Mouse (Mus musculus): ENCODE measurements at regions not wholly inside any gene's neighbourhood (a gene's known extent, or its start where the extent isn't known, plus 50 kb on each side); places are given as distances from the start of the nearest gene placed in this dataset.

DNA sequence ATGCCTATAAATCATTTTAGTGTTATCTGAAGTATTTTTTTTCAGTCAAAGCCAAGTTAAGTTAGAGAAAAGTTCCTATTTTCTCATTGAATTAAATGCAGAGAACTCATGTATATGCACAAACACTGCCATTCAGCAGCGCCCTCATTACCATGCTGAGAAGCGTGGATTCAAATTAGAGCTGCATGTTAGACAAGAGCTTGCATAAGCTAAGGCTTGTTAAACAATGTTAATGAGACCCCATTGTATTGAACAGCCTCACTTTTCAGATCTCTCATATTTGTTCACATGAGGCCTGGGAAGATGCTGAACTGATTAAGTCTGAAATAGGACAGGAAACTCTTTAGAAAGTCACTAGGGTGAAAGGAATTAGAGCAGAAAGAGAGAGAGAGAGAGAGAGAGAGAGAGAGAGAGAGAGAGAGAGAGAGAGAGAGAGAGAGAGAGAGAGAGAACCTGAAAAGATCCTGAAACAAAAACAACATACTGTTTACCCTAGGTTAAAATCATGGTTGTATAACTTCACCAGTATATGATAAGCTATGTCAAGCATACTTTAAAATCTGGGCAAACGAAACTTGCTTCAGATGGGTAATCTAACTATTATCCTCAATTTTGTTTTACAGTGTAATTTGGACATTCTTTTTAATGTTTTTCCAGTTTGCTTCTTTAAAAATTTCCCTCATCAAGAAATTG, 671.9 kb upstream of the Pcdh20 start:
- TF ChIP-seq CTCF (IDR thresholded peaks at IDR 0.05; ENCODE audit: borderline replicate concordance, extremely low read depth, insufficient read depth, insufficient read length) (no peak), POLR2A (IDR thresholded peaks at IDR 0.05; ENCODE audit: borderline replicate concordance, extremely low read depth, insufficient read depth, insufficient read length, poor library complexity, severe bottlenecking) (no peak)

All from brain, embryonic 14.5 days (tissue).